Mouse (Mus musculus): ENCODE results near the gene Fgf14. TPM values are rescaled to one million over a fixed set of nuclear protein-coding genes. Genes with fewer than 3 reads are reported as not detected.

The Fgf14 gene
- polyA plus RNA-seq (2015; fragmentation: Nextera tagmentation; extraction: Ambion mirVana): 28.1 and 28.7 TPM in 2 replicates

DNA sequence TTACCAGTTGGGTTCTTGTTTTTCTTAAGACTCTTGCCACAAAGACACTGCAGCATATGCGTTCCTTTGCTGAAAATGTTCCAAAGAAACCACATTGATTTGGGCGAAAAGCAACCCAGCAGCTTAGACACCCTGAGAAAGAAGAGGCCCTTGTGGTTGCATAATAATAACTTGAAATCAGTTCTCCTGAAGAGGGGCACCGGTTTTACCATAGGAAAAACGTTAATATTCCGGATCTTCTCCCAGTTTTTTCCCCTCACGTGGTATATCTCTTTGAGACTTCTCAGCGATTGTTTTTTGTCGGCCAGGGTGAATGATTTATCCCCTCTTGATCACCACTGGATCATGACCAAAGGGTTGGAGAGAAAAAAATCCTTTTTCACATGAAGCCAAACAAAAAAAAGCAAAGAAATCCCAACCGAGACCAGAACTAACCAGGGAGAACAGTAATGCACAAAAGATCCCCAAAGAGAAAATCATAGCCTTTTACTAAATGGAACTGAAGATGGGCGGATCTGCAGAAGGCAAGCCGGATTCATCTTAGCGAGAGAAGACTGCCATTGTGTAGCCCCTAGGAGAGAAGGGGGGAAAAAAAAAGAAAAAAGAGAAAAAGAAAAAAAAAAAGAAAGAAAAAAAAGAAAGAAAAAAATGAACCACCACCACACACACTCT lies at the start of gene Fgf14:
Fgf14 (minus strand) TSS at position 622 of the 672 bp plus-strand sequence.

Data from neural tube, postnatal 0 days (tissue).